Mouse (Mus musculus): ENCODE data around the gene Abca8a.

DNA sequence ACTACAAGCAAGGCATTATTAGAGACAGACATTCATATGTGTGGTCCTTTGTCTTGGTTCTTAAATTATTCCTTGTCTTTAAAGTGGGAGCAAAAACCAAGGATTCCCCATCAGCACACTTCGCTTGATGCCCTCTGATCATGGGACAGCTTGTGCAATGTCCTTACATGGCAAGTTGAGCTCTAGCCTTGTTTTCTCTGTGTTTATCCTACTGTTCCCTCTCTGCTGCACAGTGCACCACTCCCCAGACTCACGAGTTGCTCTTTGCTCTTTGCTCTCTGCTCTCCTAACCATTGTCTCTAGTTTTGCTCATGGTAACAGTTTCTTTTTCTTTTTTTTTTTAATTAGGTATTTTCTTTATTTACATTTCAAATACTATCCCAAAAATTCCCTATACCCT, 35.7 kb downstream of the Abca8a start:
- TF ChIP-seq GATA1 (IDR thresholded peaks at IDR 0.05; ENCODE audit: low read length) (no peak), TAL1 (IDR thresholded peaks at IDR 0.05; ENCODE audit: low read length) (no peak)

Measured in erythroblast, embryonic 14.5 days (primary cell).